Mouse (Mus musculus) erythroblast, adult 5-6 weeks (primary cell): ENCODE data around the gene Pigl. TPM values are rescaled to one million over a fixed set of nuclear protein-coding genes. Genes with fewer than 3 reads are reported as not detected.
A peak's percentile ranks its signal among the peaks of the same experiment; 100 is the strongest.

Experiments used
- ATAC-seq: replicated peaks from 2 replicates; pipeline ENCODE4 v1.8.0; 2016; ENCODE audit warnings: moderate number of reproducible peaks, mild to moderate bottlenecking, moderate TSS enrichment, inconsistent platforms; ENCODE audit not compliant: poor library complexity, low FRiP score, severe bottlenecking
- total RNA-seq, 2 experiments: library from RNA; stranded (forward) in 1 of 2; stranded (reverse) in 1 of 2; fragments of 150-400 nt in 1 of 2; fragments of 200-764, 138-1000 nt in 1 of 2; gene quantifications; 2 replicates each; pipeline versions ENCODE4 v1.2.3 to v1.2.4; 2015 to 2017; ENCODE audit warnings: low replicate concordance in 2 of 2

Pigl gene
- total RNA-seq, 2 experiments from 2014 or later: 0.38 to 1.1 TPM

- ATAC-seq: no peak
These were observed 95.4 kb downstream of the Pigl start for GRCm38 (mm10) chr11:62553633-62554032.

- ATAC-seq: no peak
These were observed 96.0 kb downstream of the Pigl start for GRCm38 (mm10) chr11:62554163-62554855.

- no peak for ATAC-seq
These were observed 96.8 kb downstream of the Pigl start for GRCm38 (mm10) chr11:62554934-62555517.

- ATAC-seq: no peak
These were observed 97.7 kb downstream of the Pigl start for GRCm38 (mm10) chr11:62555896-62556412.

GRCm38 (mm10) chr11:62557205-62557604, 98.9 kb downstream of the Pigl start:
- no peak for ATAC-seq

- ATAC-seq: no peak
These were observed 99.9 kb downstream of the Pigl start for GRCm38 (mm10) chr11:62558152-62558551.

- no peak for ATAC-seq
These were observed 100.8 kb downstream of the Pigl start for GRCm38 (mm10) chr11:62558961-62559646.

- peak; percentile 32 for ATAC-seq
These were observed 102.3 kb downstream of the Pigl start for GRCm38 (mm10) chr11:62560463-62561016.

GRCm38 (mm10) chr11:62563590-62563989, 105.3 kb downstream of the Pigl start:
- no peak for ATAC-seq

Other genes starting within 250 kb of the Pigl start
- gene Adora2b, start 209.5 kb upstream of the Pigl start, total RNA-seq (2015; ENCODE audit: low replicate concordance): 2.7 and 3.8 TPM in 2 replicates
- 0.70 and 2.6 TPM in 2 replicates for gene Adora2b, start 209.5 kb upstream of the Pigl start, total RNA-seq (2017; ENCODE audit: low replicate concordance)
- gene Zswim7, start 177.1 kb upstream of the Pigl start, total RNA-seq (2015; ENCODE audit: low replicate concordance): 0.96 and 2.5 TPM in 2 replicates
- gene Zswim7, start 177.1 kb upstream of the Pigl start, total RNA-seq (2017; ENCODE audit: low replicate concordance): not detected in 2 replicates
- 0.19 and 1.5 TPM in 2 replicates for gene Ttc19, start 177.0 kb upstream of the Pigl start, total RNA-seq (2015; ENCODE audit: low replicate concordance)
- 0.70 and 2.9 TPM in 2 replicates for gene Ttc19, start 177.0 kb upstream of the Pigl start, total RNA-seq (2017; ENCODE audit: low replicate concordance)
- 149 and 283 TPM in 2 replicates for gene Ncor1, start 81 bp downstream of the Pigl start, total RNA-seq (2015; ENCODE audit: low replicate concordance)
- gene Ncor1, start 81 bp downstream of the Pigl start, total RNA-seq (2017; ENCODE audit: low replicate concordance): 146 and 152 TPM in 2 replicates
- 1.7 and 9.6 TPM in 2 replicates for gene Cenpv, start 80.8 kb downstream of the Pigl start, total RNA-seq (2015; ENCODE audit: low replicate concordance)
- gene Cenpv, start 80.8 kb downstream of the Pigl start, total RNA-seq (2017; ENCODE audit: low replicate concordance): 5.7 and 14.6 TPM in 2 replicates
- gene Ubb, start 92.7 kb downstream of the Pigl start, total RNA-seq (2015; ENCODE audit: low replicate concordance): 1,189 and 1,264 TPM in 2 replicates
- 1,425 and 1,690 TPM in 2 replicates for gene Ubb, start 92.7 kb downstream of the Pigl start, total RNA-seq (2017; ENCODE audit: low replicate concordance)
- 2.3 and 4.2 TPM in 2 replicates for gene Trpv2, start 116.0 kb downstream of the Pigl start, total RNA-seq (2015; ENCODE audit: low replicate concordance)
- gene Trpv2, start 116.0 kb downstream of the Pigl start, total RNA-seq (2017; ENCODE audit: low replicate concordance): 6.8 and 7.7 TPM in 2 replicates
- not detected in 2 replicates for gene Lrrc75a, start 190.1 kb downstream of the Pigl start, total RNA-seq (2015; ENCODE audit: low replicate concordance)
- 0.84 and 1.5 TPM in 2 replicates for gene Lrrc75a, start 190.1 kb downstream of the Pigl start, total RNA-seq (2017; ENCODE audit: low replicate concordance)
- gene Mmgt2, start 190.2 kb downstream of the Pigl start, total RNA-seq (2015; ENCODE audit: low replicate concordance): 1.3 and 1.5 TPM in 2 replicates
- gene Mmgt2, start 190.2 kb downstream of the Pigl start, total RNA-seq (2017; ENCODE audit: low replicate concordance): 2.8 TPM in 1 of 2 replicates, not detected in the other